Mouse (Mus musculus): ENCODE measurements around the gene Gpr183.

The Gpr183 gene

DNA sequence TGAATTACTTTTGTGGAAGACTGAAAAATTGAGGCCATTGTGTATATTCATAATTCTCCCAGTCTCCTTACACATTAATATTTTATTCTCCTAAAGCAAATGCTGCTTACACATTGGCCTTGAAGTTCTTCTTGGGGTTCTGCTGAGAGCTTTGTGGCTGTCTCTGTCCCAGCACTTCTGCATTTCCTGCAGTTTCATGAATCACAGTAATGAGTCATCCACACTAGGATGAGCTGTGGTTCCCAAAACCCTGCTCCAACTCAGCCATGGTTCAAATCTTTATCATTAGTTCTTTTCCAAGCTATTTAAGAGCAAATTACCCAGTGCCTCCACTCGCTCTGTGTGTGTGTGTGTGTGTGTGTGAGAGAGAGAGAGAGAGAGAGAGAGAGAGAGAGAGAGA lies 22.3 kb upstream of the Gpr183 start:
- DNase-seq, result no peak

DNA sequence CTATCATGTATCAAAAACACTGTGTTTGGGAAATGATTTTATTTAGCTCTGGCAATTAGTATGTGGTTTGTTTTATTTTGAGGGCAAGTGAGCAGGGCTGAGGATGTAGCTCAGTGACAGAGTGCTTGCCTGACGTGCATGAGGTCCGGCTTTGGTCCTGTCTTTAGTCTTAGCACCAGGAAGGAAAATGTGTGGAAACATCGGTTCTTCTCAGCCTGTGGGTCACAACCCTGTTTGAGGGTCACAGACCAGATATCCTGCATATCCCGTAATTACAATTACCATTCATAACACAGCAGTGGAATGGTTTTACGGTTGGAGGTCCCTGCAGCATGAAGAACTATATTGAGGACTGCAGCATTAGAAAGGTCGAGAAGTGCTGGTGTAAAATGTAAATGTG lies 21.0 kb upstream of the Gpr183 start:
- no peak for DNase-seq

DNA sequence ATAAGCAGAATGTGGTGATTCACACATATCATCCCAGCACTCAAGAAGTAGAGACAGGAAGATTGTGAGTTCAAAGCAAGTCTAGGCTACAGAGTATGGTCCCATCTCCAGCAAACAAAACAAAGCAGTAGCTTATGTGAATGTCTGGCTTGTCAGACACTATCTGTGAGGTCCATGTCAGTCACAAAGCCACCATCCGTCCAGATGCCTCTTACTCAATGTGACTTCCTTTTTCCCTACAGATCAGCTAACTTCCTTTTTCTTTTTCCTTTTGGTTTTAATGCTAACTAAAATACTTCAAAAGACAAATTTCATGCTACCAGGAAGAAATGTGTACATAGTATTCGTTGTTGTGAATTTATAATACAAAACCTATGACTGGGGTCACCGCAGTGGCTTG lies 20.5 kb upstream of the Gpr183 start:
- no peak for DNase-seq

DNA sequence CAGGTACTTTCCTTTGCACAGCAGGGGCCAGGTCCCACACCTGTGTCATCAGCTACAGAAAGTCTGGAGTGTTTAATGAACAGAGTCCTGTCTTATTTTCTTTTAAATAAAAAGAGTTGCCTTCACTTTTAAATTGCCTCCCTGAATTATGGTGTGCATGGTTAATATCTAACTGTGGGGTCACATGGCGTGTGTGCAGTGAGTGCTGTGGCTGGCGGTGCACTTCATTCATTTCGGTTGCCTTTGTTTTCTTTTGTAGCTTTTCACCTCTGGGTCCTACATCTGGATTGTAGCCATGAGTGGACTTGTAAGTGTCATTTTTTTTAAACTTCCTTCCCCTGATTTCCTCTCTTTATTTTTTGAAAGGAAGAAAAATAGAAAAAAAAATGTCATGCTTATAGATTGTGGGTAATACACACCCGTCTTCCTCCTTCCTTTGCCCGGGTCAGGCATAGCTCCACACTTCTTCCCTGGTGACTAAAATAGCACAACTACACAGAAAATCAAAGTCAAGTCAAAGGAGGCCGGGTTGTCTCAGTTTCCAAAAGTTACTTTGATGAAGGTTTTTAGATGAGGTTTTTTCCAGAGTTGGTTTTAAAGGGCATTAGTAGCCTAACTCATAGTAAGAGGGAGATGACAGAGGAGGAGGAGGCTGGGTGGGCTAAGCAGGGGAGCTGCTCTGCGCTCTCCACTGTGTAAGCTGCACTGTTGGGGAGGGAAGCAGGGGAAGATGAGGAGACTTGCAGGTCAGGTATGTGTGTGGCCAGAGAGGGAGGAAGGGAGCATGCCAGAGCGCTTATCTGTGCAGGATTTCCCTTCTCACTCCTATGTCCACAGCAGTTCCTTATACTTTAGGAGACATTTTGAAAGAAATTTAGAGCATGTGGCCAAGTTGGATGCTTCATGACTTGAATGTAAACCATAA lies 18.3 kb upstream of the Gpr183 start:
- no peak for DNase-seq

DNA sequence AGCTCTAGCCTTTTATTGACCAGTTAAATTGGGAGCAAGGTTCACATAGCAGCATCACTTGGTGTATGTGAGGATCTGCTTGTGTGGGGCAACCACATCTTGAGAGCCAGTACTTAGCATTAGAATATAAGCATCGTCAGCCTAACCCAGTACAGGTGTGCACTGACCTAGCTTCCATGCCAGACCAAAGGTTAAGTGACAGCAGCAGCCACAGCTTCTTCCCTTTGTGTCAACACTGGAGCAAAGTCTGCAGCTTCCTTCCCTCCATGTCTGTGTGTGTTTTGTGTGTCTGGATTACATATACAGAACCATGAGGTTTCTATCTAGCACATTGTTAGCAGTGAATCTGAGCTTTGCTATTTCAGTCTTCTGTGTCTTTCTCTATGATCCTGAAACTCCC lies 16.5 kb upstream of the Gpr183 start:
- no peak for DNase-seq

DNA sequence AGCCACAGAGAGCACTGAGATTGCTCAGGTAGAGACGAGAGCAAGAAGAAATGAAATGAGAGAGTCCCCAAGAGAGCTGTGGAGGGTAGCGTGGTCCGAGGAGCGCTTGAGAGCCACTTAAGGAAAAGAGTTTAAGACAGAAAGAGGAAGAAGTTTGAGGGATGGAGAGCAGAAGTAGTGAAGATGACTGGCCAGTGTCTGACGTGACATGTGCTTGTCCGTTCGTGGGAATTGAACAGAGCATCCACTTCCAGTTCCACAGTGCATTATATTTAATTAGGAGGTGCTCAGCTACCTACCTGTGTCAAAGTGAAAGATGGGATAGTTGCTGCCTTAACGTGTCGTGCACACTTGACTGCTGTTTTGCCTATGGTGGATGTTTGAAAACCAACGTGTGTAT lies 8.1 kb upstream of the Gpr183 start:
- DNase-seq, result no peak

DNA sequence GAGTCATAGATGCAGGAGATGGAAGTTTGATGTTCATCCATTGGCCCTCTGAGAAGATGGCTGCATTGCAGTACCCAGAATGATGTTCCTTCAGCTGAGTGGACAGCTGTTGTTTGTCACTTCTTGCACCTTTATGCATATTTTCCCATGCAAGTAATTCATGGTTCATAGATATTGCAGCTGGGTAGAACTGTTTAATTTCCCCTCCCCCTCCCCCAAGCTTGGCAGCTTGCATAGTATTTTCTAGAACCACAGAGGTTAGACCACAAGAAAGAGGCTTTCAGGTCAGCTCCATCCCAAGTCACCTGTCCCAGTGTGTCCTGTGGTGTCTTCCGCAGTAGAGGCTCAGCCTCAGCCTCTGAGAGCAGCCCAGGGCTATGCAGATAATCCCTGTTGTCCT lies 5.4 kb upstream of the Gpr183 start:
- DNase-seq, result no peak

DNA sequence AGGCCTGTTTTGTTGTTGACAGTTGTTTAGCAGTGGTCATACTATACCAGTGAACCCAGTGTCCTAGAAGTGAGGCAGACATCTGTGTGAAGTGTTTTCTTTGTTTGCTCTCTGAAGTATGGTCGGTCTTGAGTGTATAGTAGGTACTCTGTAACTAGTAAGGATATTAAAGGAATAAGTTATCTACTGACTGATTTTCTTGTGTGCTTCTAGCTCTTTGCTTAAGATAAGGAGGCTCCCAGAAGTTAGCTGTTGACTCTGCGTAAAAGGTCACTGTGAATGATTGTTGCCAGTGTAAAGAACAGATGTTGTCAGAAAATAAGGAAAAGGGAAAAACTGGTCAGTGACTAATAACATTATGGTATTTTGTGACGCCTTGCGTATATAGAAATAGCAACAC lies 2.1 kb upstream of the Gpr183 start:
- DNase-seq, result no peak

DNA sequence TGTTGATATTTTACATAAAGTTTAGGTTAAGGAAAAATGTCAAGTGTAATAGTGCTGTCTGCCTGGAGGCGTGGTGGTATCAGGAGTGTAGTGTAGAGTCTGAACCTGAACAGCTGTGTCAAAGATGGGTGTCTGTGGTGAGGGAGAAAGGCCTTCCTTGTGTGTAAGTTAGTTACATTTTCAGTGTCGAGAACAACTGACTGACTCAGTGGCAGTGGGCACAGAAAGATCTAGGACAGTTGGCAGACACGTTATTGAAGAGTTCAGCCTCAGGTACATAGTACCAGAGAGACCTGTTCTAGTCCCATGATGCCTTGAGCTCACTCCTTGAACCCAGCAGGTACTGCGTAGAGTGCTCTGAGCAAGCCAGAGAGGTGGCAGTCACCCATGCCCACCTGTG lies 466 bp upstream of the Gpr183 start:
- DNase-seq, result no peak

DNA sequence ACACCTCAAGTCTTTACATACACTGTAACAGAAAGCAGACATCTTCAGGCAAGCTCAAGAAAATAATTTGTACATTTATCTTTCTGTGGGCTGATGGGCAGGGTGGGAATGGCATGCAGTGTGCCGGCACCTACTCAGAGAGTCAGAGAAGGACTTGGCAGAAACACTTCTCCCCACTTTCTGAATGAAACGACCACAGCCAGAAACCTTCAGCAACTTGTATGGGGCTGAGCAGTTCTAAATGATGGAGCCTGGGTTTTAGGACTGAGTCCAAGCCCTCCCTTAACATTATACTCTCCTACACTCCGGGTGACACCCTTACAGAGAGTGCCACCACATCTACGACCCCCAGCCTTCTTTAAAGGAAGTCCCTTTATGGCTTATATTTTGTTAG lies 1.1 kb downstream of the Gpr183 start:
- no peak for DNase-seq

DNA sequence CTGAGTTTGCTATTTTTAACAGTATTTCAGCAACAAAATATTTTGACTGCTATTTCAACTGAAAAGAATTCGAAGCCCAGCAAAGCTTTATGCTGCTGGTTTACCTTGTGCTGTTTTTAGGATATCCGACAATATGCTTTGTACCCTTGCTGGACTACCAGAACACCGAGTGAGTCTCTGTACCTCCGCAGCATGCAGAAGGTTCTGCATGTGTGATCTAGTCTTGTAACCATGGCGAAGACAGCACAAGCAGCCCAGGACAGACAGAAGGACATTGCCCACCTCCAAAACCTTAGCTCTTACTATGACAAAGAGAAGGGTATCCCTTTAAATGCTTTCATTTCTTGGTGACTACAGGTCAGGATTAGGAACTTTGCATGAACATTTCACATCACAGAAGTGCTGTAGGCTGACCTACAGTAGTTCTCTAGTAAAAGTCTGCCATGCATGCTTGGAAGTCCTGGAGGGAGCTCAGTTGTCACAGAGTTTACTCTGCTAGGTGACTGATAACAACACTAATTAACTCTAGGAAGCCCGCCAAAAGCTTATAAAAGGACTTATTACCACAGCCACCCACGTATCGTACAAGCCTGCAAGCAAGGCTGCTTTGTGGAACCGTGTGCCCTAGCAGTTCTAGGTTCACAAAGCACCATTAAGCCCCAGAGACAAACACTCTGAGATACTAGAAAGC lies 1.6 kb downstream of the Gpr183 start:
- no peak for DNase-seq

DNA sequence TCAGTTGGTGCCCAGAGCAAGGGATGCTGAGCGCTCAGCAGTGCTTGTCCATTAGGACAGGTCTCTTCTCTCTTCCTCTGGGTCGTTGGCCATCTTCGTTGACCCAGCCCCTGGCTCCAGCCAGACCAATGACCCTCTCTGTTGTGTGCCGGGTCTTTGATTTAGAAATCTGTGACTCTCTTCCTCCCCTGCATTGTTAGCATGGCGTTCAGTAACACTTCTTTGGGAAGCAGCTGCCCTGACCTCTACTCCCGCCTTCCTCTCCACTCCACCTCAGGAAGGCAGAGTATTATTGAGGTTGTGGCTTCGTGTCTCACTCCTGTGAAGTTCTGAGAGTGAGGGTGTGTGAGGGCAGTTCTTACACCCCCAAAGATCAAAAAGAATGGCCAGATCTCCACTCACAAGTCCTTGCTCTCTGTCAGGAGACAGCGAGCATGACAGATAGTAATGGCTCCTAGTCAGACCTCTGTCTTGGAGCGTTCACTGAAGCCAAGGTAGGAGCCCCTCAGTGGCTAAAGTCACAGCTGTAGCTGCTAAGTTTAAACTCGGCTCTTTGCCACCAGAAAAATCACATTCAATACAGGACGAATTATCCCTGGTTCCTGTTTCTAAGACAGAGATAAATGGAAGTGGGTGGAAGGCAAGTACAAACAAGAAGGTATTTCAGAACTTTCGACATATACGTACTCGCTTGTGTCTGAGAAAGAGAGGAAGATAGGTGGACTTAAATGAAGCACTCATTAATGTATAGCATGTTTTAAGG lies 2.7 kb downstream of the Gpr183 start:
- no peak for DNase-seq

DNA sequence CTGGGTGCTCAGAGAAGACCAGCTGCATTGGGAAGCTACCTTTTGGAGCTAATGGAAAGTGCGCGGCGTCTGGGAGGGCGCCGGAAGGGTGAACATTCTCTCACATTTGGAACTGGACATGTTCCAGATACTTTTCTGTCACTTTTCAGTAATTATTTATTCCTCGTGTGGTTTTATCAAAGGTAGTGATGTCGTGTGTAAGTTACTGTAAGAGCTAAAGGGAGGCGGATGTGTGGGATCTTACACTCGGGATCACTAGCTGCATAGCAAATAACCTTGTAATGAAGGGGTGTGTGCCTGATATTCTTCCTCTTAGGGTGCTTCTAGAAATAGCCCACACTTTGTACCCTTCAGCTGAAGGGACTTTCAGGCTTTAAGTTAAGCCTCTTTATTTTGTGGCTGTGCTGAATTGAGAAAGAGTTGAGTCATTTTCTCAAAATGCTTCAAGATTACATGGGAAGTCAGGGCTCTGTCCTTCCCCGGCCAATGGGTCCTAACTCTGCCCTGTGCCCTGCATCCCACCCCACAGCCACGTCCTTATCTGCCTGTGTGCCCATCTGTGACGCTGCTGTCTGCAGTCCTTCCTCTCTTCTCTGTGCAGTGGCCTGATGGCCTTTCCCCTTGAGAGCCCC lies 3.4 kb downstream of the Gpr183 start:
- DNase-seq, result no peak

DNA sequence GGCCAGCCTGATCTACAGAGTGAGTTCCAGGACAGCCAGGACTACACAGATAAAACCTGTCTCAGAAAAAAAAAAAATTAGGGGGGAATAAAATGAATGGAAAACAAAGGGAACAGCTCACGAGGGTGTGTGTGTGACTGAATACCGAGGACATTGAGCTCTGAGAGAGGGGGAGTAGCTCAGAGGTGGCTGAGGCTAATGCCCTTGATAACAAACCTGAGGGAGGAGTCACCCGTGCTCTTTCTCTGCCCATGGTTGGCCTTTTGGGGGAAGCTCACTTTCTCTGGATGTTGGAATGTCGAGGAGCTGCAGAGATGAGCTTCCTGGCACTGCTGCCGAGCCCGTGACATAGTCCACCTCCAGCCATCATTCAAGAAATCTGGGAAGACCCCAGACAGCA lies 4.0 kb downstream of the Gpr183 start:
- no peak for DNase-seq

DNA sequence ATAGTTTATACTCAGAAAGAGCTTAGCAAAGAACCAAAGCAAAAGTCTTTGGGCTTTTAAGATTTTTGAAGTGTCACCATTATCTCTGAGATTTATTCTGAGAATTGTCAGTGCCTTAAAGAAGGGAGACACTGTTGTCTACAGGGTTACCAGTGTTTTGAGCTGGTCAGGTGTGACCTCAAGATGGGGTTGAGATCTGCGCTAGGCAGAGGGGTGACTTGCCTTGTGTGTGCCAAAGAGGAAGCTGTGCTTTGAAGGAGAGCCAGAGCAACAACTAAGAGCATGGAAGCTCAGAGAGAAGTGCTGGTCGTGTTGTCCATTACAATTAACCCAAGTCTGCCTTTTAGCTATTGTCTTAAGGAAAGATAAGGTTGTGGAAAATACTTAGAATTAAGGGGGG lies 4.5 kb downstream of the Gpr183 start:
- no peak for DNase-seq

DNA sequence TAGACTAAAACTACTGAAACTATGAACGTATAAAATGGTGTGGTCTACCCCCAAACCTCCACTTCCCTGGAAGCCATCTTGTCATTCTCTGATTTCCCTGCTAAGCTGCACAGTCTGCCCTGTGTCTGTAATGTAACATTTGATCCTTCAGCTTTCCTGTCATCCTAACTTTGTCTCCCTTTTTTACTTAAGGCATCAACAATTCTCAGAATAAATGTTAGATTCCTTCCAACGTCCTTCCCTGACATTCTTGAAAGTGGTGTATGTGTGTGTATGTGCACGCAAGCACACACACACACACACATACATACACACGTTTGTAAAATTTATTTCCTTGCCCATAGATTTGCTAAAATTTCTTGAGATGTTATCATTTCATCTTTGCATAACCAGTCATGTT lies 5.0 kb downstream of the Gpr183 start:
- no peak for DNase-seq

DNA sequence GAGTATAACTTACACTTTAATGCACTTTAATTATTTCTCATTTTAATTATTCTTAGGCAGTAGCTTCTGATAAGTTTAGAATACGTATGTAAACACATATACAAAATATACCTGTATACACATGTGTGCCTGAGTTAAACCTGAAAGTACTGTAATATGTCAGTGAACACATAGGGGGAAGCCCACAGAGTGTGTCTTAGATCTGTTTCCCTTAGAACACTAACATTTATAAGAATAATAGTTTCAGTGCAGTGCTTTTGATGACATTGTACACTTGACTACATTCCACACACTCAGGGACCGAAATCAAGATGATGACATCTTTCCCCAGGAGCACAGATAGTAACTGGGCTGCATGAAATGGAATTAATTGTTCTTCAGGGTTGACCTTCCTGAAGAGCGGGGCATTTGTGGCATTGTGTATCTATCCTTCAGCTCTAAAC lies 5.4 kb downstream of the Gpr183 start:
- DNase-seq, result no peak

DNA sequence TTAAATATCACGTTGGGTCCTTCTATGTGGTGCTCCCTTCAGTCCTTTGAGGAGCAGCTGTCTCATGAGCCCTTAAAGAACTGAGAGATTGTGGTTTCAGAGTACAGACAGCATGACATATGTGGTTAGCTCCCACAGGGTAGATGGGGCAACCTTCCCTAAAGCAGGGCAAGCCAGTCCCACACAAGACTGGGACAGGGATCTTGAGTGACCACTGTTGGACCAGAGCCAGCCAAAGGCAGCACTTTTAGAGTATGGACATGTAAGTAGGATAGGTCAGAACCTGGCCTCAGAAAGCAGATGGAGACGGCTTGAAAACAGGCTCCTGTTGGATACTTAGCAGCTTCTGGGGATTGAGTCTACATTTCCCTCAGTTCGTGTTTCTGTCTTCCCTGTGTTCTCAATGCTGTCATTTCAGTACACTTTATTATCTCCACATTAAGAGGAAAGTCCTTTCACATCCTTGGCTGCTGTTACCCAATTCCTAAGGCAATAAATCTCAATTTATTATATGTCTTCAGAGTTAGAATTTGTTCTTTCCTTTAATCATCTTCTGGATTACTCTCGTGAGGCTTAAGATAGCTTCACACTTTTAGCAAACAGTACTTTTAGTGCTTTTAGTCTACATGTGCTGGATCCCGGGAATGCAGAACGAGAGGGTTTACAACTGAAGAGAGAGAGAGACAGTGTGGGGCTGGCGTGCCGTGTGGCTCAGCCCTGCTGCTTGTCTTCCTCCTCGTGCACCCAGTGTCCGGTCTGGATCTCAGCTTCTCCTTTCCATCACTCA lies 6.1 kb downstream of the Gpr183 start:
- DNase-seq, result no peak

DNA sequence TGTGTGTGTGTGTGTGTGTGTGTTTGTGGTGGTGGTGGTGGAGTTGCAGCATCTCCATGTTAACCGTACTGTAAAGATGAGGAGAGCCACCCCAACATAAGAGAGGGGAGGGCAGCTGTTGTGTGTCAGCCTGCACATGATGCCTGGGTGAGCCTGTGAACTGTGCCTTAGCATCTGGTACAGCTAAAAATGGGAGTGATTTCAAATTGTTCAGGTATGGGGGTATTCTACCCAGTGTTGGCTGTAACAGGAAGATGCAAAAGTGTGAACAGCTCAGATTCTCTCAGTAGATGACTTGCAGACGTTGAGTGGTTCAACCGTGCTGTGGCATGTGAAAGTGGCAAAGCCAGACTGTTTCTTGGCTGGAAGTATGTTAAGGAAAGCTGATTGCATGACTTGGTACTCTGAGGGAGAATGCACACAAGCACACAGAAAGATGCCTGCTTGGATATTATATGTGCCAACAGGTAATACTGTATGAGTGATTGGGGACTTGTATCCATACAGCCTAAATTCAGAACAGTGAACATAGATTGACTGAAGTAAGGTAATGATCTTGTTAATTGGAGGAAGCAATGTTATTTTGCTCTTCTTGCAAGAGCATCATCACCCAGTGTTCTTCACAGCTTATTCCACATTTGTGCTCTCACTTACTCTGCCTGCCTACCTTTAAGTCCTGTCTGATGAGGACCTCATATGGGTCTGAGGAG lies 6.8 kb downstream of the Gpr183 start:
- DNase-seq, result no peak

DNA sequence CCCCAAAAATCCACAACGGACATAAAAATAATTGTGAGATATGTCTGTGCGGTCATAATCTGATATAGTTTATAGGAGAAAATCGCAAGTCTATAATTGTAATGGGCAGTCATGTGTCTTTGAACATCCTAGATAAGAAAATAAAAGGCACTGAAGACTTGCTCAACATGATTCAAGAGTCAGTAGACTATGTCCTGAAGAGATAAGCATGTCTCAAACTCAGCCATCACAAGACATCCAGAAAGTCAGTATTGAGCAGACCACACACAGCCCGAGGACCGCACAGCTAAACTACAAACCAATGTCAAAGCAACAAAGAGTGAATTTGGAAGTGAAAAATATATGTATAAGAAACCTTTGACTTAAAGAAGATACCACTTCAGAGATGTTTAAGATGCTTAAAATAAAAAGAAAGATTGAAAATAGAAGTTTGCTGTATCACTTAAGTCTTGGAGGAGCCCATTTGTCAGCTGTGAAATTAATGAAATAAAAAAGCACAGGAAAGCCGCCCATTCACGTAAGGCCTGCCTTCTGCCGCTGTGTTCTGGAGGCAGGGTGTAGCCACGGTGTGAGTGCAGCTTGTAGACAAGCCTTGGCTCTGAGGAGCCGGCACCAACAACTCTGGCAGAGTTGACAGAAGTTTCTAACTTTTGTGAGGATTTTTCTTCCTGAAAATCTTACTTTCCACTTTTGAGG lies 7.7 kb downstream of the Gpr183 start:
- DNase-seq, result no peak

DNA sequence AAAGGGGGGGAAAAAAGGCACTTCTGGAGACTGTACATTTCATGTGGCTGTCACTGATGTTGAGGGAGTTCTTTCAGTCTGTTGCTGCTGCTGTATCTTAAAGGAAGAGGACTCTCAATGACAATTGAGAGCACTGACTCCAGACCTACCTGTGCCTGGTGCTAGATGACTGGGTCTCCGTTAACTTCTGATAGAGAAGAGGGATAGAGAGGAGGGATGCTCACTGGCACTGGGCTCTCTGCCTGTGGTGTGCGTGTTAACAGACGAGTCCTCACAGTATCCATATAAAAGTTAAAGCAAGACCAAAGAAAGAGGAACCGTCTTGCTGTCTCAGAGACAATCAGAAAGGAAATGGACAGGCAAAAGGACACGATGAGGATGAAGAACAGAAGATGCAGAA lies 8.7 kb downstream of the Gpr183 start:
- no peak for DNase-seq
